Mouse (Mus musculus): ENCODE data around the gene Ecm2. TPM values are rescaled to one million over a fixed set of nuclear protein-coding genes. Genes with fewer than 3 reads are reported as not detected.

The Ecm2 gene
- polyA plus RNA-seq (2015; fragmentation: Nextera tagmentation; extraction: Ambion mirVana): 1.1 and 1.3 TPM in 2 replicates

GRCm38 (mm10) chr13:49504510-49504909, at the start of gene Ecm2:
Gene Ecm2, plus strand, starts transcription at chr13:49504810.
- H3K27me3 ChIP-seq (ENCODE audit: insufficient read depth, low read length): no peaks in the 10 kb centered on the region
- 65% methylated on average over 4 of the region's 4 CpGs for WGBS
- no peak within 1 kb of the TSS for H3K27ac ChIP-seq (ENCODE audit: low read length)
- H3K9ac ChIP-seq (replicated peaks; ENCODE audit: low read length): no peak within 1 kb of the TSS
- no peaks in the 10 kb centered on the region for H3K36me3 ChIP-seq (ENCODE audit: insufficient read depth, low read length)
- no peaks in the 10 kb centered on the region for H3K4me1 ChIP-seq (ENCODE audit: insufficient read depth, low read length)
- no peak for ATAC-seq (ENCODE audit: low FRiP score, low TSS enrichment)
- H3K9me3 ChIP-seq (ENCODE audit: low read length): no peaks in the 10 kb centered on the region
- H3K4me2 ChIP-seq (replicated peaks; ENCODE audit: low read depth, low read length): no peak within 1 kb of the TSS
- H3K4me3 ChIP-seq (ENCODE audit: low read length): no peak within 1 kb of the TSS

GRCm38 (mm10) chr13:49460276-49460675, 44.3 kb upstream of the Ecm2 start:
- Histone ChIP-seq H3K4me2 (replicated peaks; ENCODE audit: low read depth, low read length) (no peak overlapping the region), H3K27ac (ENCODE audit: low read length) (no peak overlapping the region), H3K4me3 (ENCODE audit: low read length) (no peak overlapping the region), H3K9me3 (ENCODE audit: low read length) (no peaks in the 10 kb centered on the region), H3K9ac (replicated peaks; ENCODE audit: low read length) (no peak overlapping the region), H3K36me3 (ENCODE audit: insufficient read depth, low read length) (peaks cover 38% of the 10 kb centered on the region), H3K27me3 (ENCODE audit: insufficient read depth, low read length) (no peaks in the 10 kb centered on the region), H3K4me1 (ENCODE audit: insufficient read depth, low read length) (no peaks in the 10 kb centered on the region)
- no peak for ATAC-seq (ENCODE audit: low FRiP score, low TSS enrichment)
- WGBS: 84% methylated on average over 4 of the region's 4 CpGs

- H3K27ac ChIP-seq (ENCODE audit: low read length): no peak overlapping the region
- 69% methylated on average over 5 of the region's 5 CpGs for WGBS
- H3K4me1 ChIP-seq (ENCODE audit: insufficient read depth, low read length): no peaks in the 10 kb centered on the region
- no peaks in the 10 kb centered on the region for H3K9me3 ChIP-seq (ENCODE audit: low read length)
- H3K9ac ChIP-seq (replicated peaks; ENCODE audit: low read length): no peak overlapping the region
- no peaks in the 10 kb centered on the region for H3K27me3 ChIP-seq (ENCODE audit: insufficient read depth, low read length)
- no peak overlapping the region for H3K4me2 ChIP-seq (replicated peaks; ENCODE audit: low read depth, low read length)
- ATAC-seq (ENCODE audit: low FRiP score, low TSS enrichment): no peak
- peaks cover 38% of the 10 kb centered on the region for H3K36me3 ChIP-seq (ENCODE audit: insufficient read depth, low read length)
- no peak overlapping the region for H3K4me3 ChIP-seq (ENCODE audit: low read length)
Observed at GRCm38 (mm10) chr13:49460692-49461414, 43.8 kb upstream of the Ecm2 start.

GRCm38 (mm10) chr13:49461458-49462132, 43.0 kb upstream of the Ecm2 start:
- Histone ChIP-seq H3K9ac (replicated peaks; ENCODE audit: low read length) (no peak overlapping the region), H3K27ac (ENCODE audit: low read length) (no peak overlapping the region), H3K36me3 (ENCODE audit: insufficient read depth, low read length) (peaks cover 38% of the 10 kb centered on the region), H3K9me3 (ENCODE audit: low read length) (no peaks in the 10 kb centered on the region), H3K4me1 (ENCODE audit: insufficient read depth, low read length) (no peaks in the 10 kb centered on the region), H3K4me3 (ENCODE audit: low read length) (no peak overlapping the region), H3K27me3 (ENCODE audit: insufficient read depth, low read length) (no peaks in the 10 kb centered on the region), H3K4me2 (replicated peaks; ENCODE audit: low read depth, low read length) (no peak overlapping the region)
- WGBS: 84% methylated on average over 15 of the region's 15 CpGs
- no peak for ATAC-seq (ENCODE audit: low FRiP score, low TSS enrichment)

- H3K27me3 ChIP-seq (ENCODE audit: insufficient read depth, low read length): no peaks in the 10 kb centered on the region
- H3K9ac ChIP-seq (replicated peaks; ENCODE audit: low read length): no peak overlapping the region
- H3K4me1 ChIP-seq (ENCODE audit: insufficient read depth, low read length): no peaks in the 10 kb centered on the region
- H3K4me3 ChIP-seq (ENCODE audit: low read length): no peak overlapping the region
- peaks cover 33% of the 10 kb centered on the region for H3K36me3 ChIP-seq (ENCODE audit: insufficient read depth, low read length)
- no peak overlapping the region for H3K4me2 ChIP-seq (replicated peaks; ENCODE audit: low read depth, low read length)
- no peak overlapping the region for H3K27ac ChIP-seq (ENCODE audit: low read length)
- no peaks in the 10 kb centered on the region for H3K9me3 ChIP-seq (ENCODE audit: low read length)
- WGBS: 92% methylated on average over 2 of the region's 2 CpGs
- no peak for ATAC-seq (ENCODE audit: low FRiP score, low TSS enrichment)
Observed at GRCm38 (mm10) chr13:49462921-49463320, 41.7 kb upstream of the Ecm2 start.

GRCm38 (mm10) chr13:49465875-49466274, 38.7 kb upstream of the Ecm2 start:
- no peaks in the 10 kb centered on the region for H3K4me1 ChIP-seq (ENCODE audit: insufficient read depth, low read length)
- H3K36me3 ChIP-seq (ENCODE audit: insufficient read depth, low read length): peaks cover 24% of the 10 kb centered on the region
- no peak for ATAC-seq (ENCODE audit: low FRiP score, low TSS enrichment)
- no peaks in the 10 kb centered on the region for H3K9me3 ChIP-seq (ENCODE audit: low read length)
- no peak overlapping the region for H3K27ac ChIP-seq (ENCODE audit: low read length)
- no peak overlapping the region for H3K4me3 ChIP-seq (ENCODE audit: low read length)
- H3K27me3 ChIP-seq (ENCODE audit: insufficient read depth, low read length): no peaks in the 10 kb centered on the region
- H3K9ac ChIP-seq (replicated peaks; ENCODE audit: low read length): no peak overlapping the region
- no peak overlapping the region for H3K4me2 ChIP-seq (replicated peaks; ENCODE audit: low read depth, low read length)
- WGBS: 92% methylated on average over 4 of the region's 4 CpGs

- Histone ChIP-seq H3K9ac (replicated peaks; ENCODE audit: low read length) (no peak overlapping the region), H3K36me3 (ENCODE audit: insufficient read depth, low read length) (peaks cover 18% of the 10 kb centered on the region), H3K4me2 (replicated peaks; ENCODE audit: low read depth, low read length) (no peak overlapping the region), H3K27me3 (ENCODE audit: insufficient read depth, low read length) (no peaks in the 10 kb centered on the region), H3K9me3 (ENCODE audit: low read length) (no peaks in the 10 kb centered on the region), H3K27ac (ENCODE audit: low read length) (peak overlapping the region; percentile 52; the same call in 1 of the 2 replicates), H3K4me1 (ENCODE audit: insufficient read depth, low read length) (no peaks in the 10 kb centered on the region), H3K4me3 (ENCODE audit: low read length) (no peak overlapping the region)
- WGBS: 61% methylated on average over 11 of the region's 11 CpGs
- ATAC-seq (ENCODE audit: low FRiP score, low TSS enrichment): no peak
Observed at GRCm38 (mm10) chr13:49466393-49467075, 38.1 kb upstream of the Ecm2 start.

GRCm38 (mm10) chr13:49467585-49467984, 37.0 kb upstream of the Ecm2 start:
- H3K27ac ChIP-seq (ENCODE audit: low read length): no peak overlapping the region
- ATAC-seq (ENCODE audit: low FRiP score, low TSS enrichment): no peak
- no peak overlapping the region for H3K4me3 ChIP-seq (ENCODE audit: low read length)
- no peaks in the 10 kb centered on the region for H3K9me3 ChIP-seq (ENCODE audit: low read length)
- 61% methylated on average over 2 of the region's 2 CpGs for WGBS
- H3K4me1 ChIP-seq (ENCODE audit: insufficient read depth, low read length): no peaks in the 10 kb centered on the region
- no peaks in the 10 kb centered on the region for H3K27me3 ChIP-seq (ENCODE audit: insufficient read depth, low read length)
- peaks cover 10% of the 10 kb centered on the region for H3K36me3 ChIP-seq (ENCODE audit: insufficient read depth, low read length)
- no peak overlapping the region for H3K4me2 ChIP-seq (replicated peaks; ENCODE audit: low read depth, low read length)
- no peak overlapping the region for H3K9ac ChIP-seq (replicated peaks; ENCODE audit: low read length)

- no peak overlapping the region for H3K9ac ChIP-seq (replicated peaks; ENCODE audit: low read length)
- no peaks in the 10 kb centered on the region for H3K9me3 ChIP-seq (ENCODE audit: low read length)
- H3K27me3 ChIP-seq (ENCODE audit: insufficient read depth, low read length): no peaks in the 10 kb centered on the region
- WGBS: 88% methylated on average over 5 of the region's 5 CpGs
- H3K4me2 ChIP-seq (replicated peaks; ENCODE audit: low read depth, low read length): no peak overlapping the region
- ATAC-seq (ENCODE audit: low FRiP score, low TSS enrichment): no peak
- H3K36me3 ChIP-seq (ENCODE audit: insufficient read depth, low read length): peaks cover 10% of the 10 kb centered on the region
- H3K4me3 ChIP-seq (ENCODE audit: low read length): no peak overlapping the region
- H3K27ac ChIP-seq (ENCODE audit: low read length): no peak overlapping the region
- H3K4me1 ChIP-seq (ENCODE audit: insufficient read depth, low read length): no peaks in the 10 kb centered on the region
Observed at GRCm38 (mm10) chr13:49469002-49469401, 35.6 kb upstream of the Ecm2 start.

GRCm38 (mm10) chr13:49470319-49470718, 34.3 kb upstream of the Ecm2 start:
- Histone ChIP-seq H3K27me3 (ENCODE audit: insufficient read depth, low read length) (no peaks in the 10 kb centered on the region), H3K27ac (ENCODE audit: low read length) (no peak overlapping the region), H3K4me2 (replicated peaks; ENCODE audit: low read depth, low read length) (no peak overlapping the region), H3K9me3 (ENCODE audit: low read length) (no peaks in the 10 kb centered on the region), H3K4me3 (ENCODE audit: low read length) (no peak overlapping the region), H3K4me1 (ENCODE audit: insufficient read depth, low read length) (no peaks in the 10 kb centered on the region), H3K9ac (replicated peaks; ENCODE audit: low read length) (no peak overlapping the region), H3K36me3 (ENCODE audit: insufficient read depth, low read length) (no peaks in the 10 kb centered on the region)
- no peak for ATAC-seq (ENCODE audit: low FRiP score, low TSS enrichment)
- WGBS: 88% methylated on average over 4 of the region's 4 CpGs
